Mouse (Mus musculus) testis, adult 2 months (tissue): Measurements from ENCODE around the gene Kbtbd13. TPM values are rescaled to one million over a fixed set of nuclear protein-coding genes. Genes with fewer than 3 reads are reported as not detected.
"Not testable (repeated sequence)": the region's sequence is repeated elsewhere in the genome, so short reads cannot be mapped to it uniquely, and the experiment has no call there.

ENCODE experiments used
- H3K27ac ChIP-seq: fragments of 200-500 bp; 2 replicates; pipeline ENCODE4 v1.5.1; 2012; ENCODE audit warnings: low read depth, low read length; ENCODE audit not compliant: control insufficient read depth, insufficient read depth
- H3K27me3 ChIP-seq: fragments of 200-500 bp; 2 replicates; pipeline ENCODE4 v1.6.1; 2012; ENCODE audit warnings: mild to moderate bottlenecking, low read length, moderate library complexity; ENCODE audit not compliant: control insufficient read depth, insufficient read depth
- H3K36me3 ChIP-seq: fragments of 200-500 bp; 2 replicates; pipeline ENCODE4 v1.6.1; 2012; ENCODE audit warnings: mild to moderate bottlenecking, low read length; ENCODE audit not compliant: control insufficient read depth, insufficient read depth
- H3K4me1 ChIP-seq: fragments of 200-500 bp; 2 replicates; pipeline ENCODE4 v1.6.1; 2012; ENCODE audit warnings: low read length; ENCODE audit not compliant: control insufficient read depth, insufficient read depth
- H3K4me3 ChIP-seq: fragments of 200-500 bp; 2 replicates; pipeline ENCODE4 v1.5.1; 2012; ENCODE audit warnings: low read depth, mild to moderate bottlenecking, low read length, moderate library complexity, mixed read lengths; ENCODE audit not compliant: control insufficient read depth
- CTCF ChIP-seq: fragments of 200-500 bp; IDR thresholded peaks from 2 replicates; pipeline ENCODE4 v1.5.1; 2012; ENCODE audit warnings: low read depth, mild to moderate bottlenecking, inconsistent platforms, low read length, moderate library complexity; ENCODE audit not compliant: control insufficient read depth, insufficient read depth, insufficient replicate concordance
- POLR2A ChIP-seq: fragments of 200-500 bp; IDR thresholded peaks from 2 replicates; pipeline ENCODE4 v1.6.1; 2012; ENCODE audit warnings: low read depth, mild to moderate bottlenecking, inconsistent platforms, low read length, moderate library complexity; ENCODE audit not compliant: control insufficient read depth
- polyA plus RNA-seq: library from polyadenylated mRNA; depleted of rRNA; stranded (reverse); fragments of >200 nt; gene quantifications from 2 replicates; pipeline ENCODE4 v1.2.3, GENCODE M21; 2012; rRNA removed

Gene Kbtbd13
- polyA plus RNA-seq, 1 experiment: 0.23 TPM

- TF ChIP-seq POLR2A (peak; percentile 96), CTCF (0 out of 2 replicates have a peak, but pooled peaks have one; percentile 15)
- no peaks in the 10 kb centered on the region for H3K36me3 ChIP-seq
- H3K27ac ChIP-seq: peak within 1 kb of the TSS; percentile 79
- peak within 1 kb of the TSS; percentile 91 for H3K4me3 ChIP-seq
- no peaks in the 10 kb centered on the region for H3K27me3 ChIP-seq
- peaks cover 7% of the 10 kb centered on the region for H3K4me1 ChIP-seq
Measured at GRCm38 (mm10) chr9:65345854-65346475, 45.5 kb downstream of the Kbtbd13 start, which contains the start of gene Pdcd7. Pdcd7 (plus strand) TSS chr9:65346104.

DNA sequence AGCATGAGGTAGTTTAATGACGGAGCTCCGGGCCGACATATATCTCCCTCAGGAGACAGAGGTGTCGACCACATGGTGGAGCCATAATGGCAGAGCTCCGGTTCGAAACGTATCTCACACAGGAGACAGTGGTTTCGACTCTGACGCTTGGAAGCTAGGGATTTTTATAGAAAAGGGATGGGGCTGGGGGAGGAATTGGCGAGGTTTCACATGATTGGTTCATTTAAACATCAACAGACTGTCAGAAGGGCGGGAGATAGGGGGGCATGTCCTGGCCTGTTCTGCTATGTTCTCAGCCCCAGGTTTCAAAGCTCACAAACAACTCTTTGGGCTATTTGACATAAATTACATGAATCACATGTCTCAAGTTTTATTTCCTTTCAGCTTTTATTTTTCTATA is 46.0 kb downstream of the Kbtbd13 start:
- Histone ChIP-seq H3K27ac (peak overlapping the region; percentile 79), H3K4me3 (peak overlapping the region; percentile 91)
- H3K27me3 ChIP-seq, H3K4me1 ChIP-seq, H3K36me3 ChIP-seq: not testable (repeated sequence)

GRCm38 (mm10) chr9:65340414-65340813 is 51.0 kb downstream of the Kbtbd13 start:
- Histone ChIP-seq H3K27ac (no peak overlapping the region), H3K27me3 (no peaks in the 10 kb centered on the region), H3K4me1 (no peaks in the 10 kb centered on the region), H3K36me3 (no peaks in the 10 kb centered on the region), H3K4me3 (no peak overlapping the region)
- no peak for TF ChIP-seq POLR2A
- no peak for TF ChIP-seq CTCF

GRCm38 (mm10) chr9:65339146-65339545 is 52.3 kb downstream of the Kbtbd13 start:
- H3K27me3 ChIP-seq: no peaks in the 10 kb centered on the region
- no peaks in the 10 kb centered on the region for H3K4me1 ChIP-seq
- no peak overlapping the region for H3K27ac ChIP-seq
- no peak for TF ChIP-seq CTCF
- TF ChIP-seq POLR2A: no peak
- no peaks in the 10 kb centered on the region for H3K36me3 ChIP-seq
- H3K4me3 ChIP-seq: no peak overlapping the region

Other genes with a start within 250 kb of the Kbtbd13 start
- 2.2 and 2.3 TPM in 2 replicates for gene Parp16, start 196.3 kb downstream of the Kbtbd13 start, polyA plus RNA-seq
- gene Cilp, start 126.5 kb downstream of the Kbtbd13 start, polyA plus RNA-seq: 0.26 and 0.33 TPM in 2 replicates
- 45.4 and 50.4 TPM in 2 replicates for gene Clpx, start 97.4 kb downstream of the Kbtbd13 start, polyA plus RNA-seq
- 10.4 and 10.9 TPM in 2 replicates for gene Pdcd7, start 45.5 kb downstream of the Kbtbd13 start, polyA plus RNA-seq
- 0.77 and 1.3 TPM in 2 replicates for gene Ubap1l, start 30.6 kb downstream of the Kbtbd13 start, polyA plus RNA-seq
- gene Rasl12, start 6.9 kb upstream of the Kbtbd13 start, polyA plus RNA-seq: 5.5 and 6.6 TPM in 2 replicates
- not detected in 2 replicates for gene Slc51b, start 31.3 kb upstream of the Kbtbd13 start, polyA plus RNA-seq
- gene Mtfmt, start 44.1 kb upstream of the Kbtbd13 start, polyA plus RNA-seq: 6.1 and 7.4 TPM in 2 replicates
- 10.1 and 10.8 TPM in 2 replicates for gene Spg21, start 69.3 kb upstream of the Kbtbd13 start, polyA plus RNA-seq
- gene Ankdd1a, start 128.5 kb upstream of the Kbtbd13 start, polyA plus RNA-seq: not detected in 2 replicates
- gene Plekho2, start 188.4 kb upstream of the Kbtbd13 start, polyA plus RNA-seq: 67.0 and 72.5 TPM in 2 replicates
- 0.40 and 0.79 TPM in 2 replicates for gene Pif1, start 195.5 kb upstream of the Kbtbd13 start, polyA plus RNA-seq
- 11.5 and 14.1 TPM in 2 replicates for gene Rbpms2, start 238.0 kb upstream of the Kbtbd13 start, polyA plus RNA-seq